Mouse (Mus musculus): ENCODE results near the gene Gm49366.

DNA sequence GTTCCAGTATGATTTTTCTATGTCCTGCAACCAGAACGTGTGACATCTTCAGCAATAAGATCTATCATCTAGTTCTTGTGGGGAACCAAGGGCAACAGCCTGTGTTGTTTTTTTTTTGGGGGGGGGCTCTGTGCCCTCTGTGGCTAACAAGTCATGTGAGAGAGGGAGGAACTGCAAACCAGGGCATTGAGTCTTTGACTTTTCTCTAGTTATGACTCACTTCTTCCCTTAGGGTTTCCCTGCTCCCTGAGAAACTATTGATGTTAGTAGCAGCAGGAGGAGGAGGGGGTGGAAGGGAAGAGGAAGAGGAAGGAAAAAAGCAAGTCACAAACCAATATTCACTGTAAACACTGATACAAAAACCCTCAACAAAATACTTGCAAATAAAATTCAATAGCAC is 34.9 kb upstream of the Gm49366 start:
- TF ChIP-seq USF1 (IDR thresholded peaks at IDR 0.05; ENCODE audit: low read depth, low read length) (no peak), EP300 (IDR thresholded peaks at IDR 0.05; ENCODE audit: low read length) (0 out of 2 replicates have a peak, but pooled peaks have one; percentile 26), ZMIZ1 (IDR thresholded peaks at IDR 0.05; ENCODE audit: low read depth, low read length) (no peak), POLR2A (IDR thresholded peaks at IDR 0.05; ENCODE audit: low read depth, low read length) (no peak), CTCF (conservative IDR thresholded peaks at IDR 0.05 in 1 of 2, IDR thresholded peaks at IDR 0.05 in 1 of 2; ENCODE audit: low read depth in 2 of 2, low read length in 2 of 2) (no peak), MAFK (IDR thresholded peaks at IDR 0.05; ENCODE audit: insufficient replicate concordance, low read length) (no peak), HCFC1 (IDR thresholded peaks at IDR 0.05; ENCODE audit: low read depth, low read length) (no peak), SIN3A (IDR thresholded peaks at IDR 0.05; ENCODE audit: low read length) (no peak), TCF12 (IDR thresholded peaks at IDR 0.05; ENCODE audit: low read depth, low read length) (no peak), ZC3H11A (IDR thresholded peaks at IDR 0.05; ENCODE audit: low read depth, low read length) (no peak), NELFE (IDR thresholded peaks at IDR 0.05; ENCODE audit: low read depth, low read length) (no peak), PAX5 (IDR thresholded peaks at IDR 0.05; ENCODE audit: low read length) (no peak)

All from CH12.LX (cell line).